Mouse (Mus musculus): ENCODE data around the gene Tfap2e. TPM values are rescaled to one million over a fixed set of nuclear protein-coding genes. Genes with fewer than 3 reads are reported as not detected.

Gene Tfap2e
- total RNA-seq, 1 experiment from 2014 or later, result not detected

Other genes starting within 250 kb of the Tfap2e start
- 6.3 and 9.4 TPM in 2 replicates for gene Ago4, start 202.8 kb downstream of the Tfap2e start, total RNA-seq (2017)
- gene Clspn, start 179.3 kb downstream of the Tfap2e start, total RNA-seq (2017), result 80.7 and 94.8 TPM in 2 replicates
- 7.6 and 15.5 TPM in 2 replicates for gene 5730409E04Rik, start 126.4 kb downstream of the Tfap2e start, total RNA-seq (2017)
- gene Psmb2, start 58.6 kb downstream of the Tfap2e start, total RNA-seq (2017), result 106 and 109 TPM in 2 replicates
- gene Ncdn, start 17.2 kb upstream of the Tfap2e start, total RNA-seq (2017), result 6.6 and 10.5 TPM in 2 replicates
- gene AU040320, start 17.3 kb upstream of the Tfap2e start, total RNA-seq (2017), result 19.9 and 27.1 TPM in 2 replicates
- gene Zmym4, start 231.9 kb upstream of the Tfap2e start, total RNA-seq (2017), result 60.9 and 107 TPM in 2 replicates